Mouse (Mus musculus) regulatory T cell (primary cell): Measurements from ENCODE around the gene Gm20388.

ENCODE experiments used
- in situ Hi-C: fragments of 300-600 bp; cut with MboI, MseI; formaldehyde crosslinking; loops from one replicate; pipeline ENCODE4 v1.15.1; 2025; ENCODE audit warnings: high pct_unique_total_duplicates

Gene Gm20388

DNA sequence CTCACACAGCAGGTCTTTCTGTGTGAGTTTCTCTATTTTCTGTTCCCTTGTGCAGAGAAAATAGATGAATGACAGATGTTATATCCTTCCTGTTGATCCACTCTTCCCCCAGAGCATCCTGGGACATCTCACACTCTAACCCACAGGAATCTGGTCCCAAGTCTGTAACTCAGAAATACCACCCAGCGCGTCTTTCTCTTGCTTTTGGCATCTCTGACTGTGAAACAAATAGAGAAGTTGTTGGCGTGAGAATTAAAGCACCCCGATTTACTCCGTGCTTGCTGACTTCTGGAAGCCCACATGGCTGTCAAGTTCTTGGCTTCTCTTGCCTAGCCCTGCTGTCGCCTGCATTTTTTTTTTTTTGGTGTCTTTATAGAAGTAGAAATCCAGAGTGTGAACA lies 2867.1 kb downstream of the Gm20388 start:
- in situ Hi-C loops: no loop called here

DNA sequence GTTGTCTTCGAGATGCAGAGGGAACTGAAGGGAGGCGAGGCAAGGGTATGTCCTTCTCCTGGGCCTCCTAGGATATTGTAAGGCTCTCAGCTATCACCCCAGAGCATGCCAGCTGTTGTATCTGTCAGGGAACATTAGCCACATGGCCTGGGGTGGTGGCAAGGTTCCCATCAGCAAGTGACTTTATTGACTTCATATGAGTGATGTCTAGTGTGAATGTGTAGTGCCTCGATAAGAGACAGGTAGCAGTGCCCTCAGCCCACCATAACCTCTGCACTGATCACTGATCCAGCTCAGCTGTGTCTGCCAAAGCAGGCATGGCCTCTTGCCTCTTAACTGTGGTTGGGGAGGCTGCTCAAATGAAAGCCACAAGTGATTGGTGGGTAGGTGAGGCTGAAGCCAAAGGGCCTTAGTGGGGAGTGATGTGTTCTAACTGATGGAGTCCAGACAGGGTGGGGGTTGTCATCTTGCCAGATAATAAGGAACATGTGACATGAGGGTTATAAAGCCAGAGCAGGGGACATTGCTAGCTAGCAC lies 2868.1 kb downstream of the Gm20388 start:
- in situ Hi-C loops: no loop called here

DNA sequence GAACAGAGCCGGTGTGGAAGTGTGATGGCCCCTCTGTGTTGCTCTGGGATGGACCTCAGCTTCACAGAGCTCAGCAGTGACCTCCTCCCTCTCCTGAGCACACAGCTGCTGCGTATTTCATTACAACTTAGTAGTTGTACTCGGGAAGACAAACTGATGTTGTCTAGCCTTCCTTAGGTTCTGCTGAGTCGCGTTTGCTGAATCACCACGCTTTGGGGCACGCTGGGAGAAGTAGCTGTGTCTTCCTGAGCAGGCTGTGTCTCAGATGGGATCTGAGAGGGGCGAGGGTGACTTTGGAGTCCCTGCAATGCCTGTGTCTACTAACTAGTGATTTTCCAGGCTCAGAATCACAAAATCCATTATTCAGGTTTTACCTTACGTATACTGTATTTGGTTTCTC lies 2868.6 kb downstream of the Gm20388 start:
- in situ Hi-C loops: no loop called here

DNA sequence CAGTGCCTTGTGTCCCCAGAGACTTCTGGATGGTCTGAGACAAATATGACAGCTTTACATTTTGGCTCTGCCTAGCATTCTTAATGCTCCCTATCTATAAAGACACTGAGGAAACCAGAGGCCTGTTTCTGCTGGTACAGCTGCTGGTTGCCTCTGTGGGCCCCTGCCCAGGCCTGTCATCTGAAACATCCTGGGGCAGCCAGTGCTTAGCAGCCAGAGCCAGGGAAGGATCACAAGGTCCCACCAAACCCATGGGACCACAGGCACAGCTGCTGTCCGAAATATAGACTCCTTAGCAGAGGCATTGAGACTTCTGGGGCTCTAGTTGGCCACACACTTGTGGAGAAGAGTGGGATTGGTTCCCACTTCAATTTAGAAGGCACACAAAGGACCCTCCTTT lies 2874.1 kb downstream of the Gm20388 start:
- in situ Hi-C loops: no loop called here

DNA sequence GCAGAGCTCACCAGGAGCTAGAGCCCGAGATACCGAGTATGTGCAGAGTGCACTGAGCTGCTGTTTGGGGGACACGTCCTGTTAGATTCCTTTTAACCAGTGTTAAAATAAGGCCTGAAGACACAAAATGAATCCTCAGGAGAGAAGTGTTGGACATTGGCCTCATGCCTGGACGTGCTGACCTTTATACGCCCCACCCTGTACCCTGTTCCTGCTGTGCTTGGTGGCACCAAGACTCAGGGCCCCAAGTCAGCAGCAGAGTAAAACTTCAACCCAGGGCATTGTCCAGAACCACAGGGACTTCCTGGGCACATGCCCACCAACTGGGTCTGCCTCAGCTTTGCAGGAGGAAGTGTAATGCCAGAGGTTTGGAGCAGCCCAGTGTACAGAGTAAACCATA lies 2879.2 kb downstream of the Gm20388 start:
- in situ Hi-C loops: no loop called here

DNA sequence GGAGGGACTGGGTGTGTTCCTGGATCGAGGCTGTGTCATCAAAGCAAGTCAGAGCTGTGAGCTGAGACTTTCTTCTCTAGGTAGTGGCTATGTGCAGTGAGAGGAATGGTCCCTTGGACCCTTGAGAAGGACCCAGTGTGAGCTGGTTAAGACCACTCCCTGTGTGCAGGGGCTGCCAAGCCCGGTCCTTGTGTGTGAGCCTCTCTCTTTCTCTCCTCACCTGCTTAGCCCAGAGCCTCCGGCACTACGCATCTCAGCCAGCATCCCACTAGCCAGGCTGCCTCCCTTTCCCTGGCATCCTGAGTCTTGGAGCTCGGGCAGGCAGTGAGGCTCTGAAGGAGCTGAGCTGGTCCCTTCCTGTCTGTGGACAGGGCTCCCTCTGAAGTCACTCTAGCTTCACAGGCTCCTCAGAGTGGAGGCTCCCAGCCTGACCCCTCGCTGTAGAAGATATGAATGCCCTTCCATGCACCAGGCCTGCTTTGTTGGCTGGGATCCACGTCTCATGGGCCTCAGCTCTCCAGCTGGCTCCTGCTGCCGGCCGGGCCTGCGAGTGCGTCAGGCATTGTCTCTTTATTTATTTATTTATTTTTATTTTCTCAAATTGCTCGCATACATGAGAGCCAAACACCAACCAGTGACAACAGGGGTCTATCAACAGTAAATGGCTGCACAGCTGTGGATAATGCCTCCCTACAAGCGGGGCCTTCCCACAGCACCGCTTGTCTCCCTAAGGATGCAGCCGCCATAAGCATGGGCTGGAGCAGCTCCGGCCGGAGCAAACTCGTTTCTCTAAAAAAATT lies 2882.9 kb downstream of the Gm20388 start:
- in situ Hi-C loops: no loop called here

DNA sequence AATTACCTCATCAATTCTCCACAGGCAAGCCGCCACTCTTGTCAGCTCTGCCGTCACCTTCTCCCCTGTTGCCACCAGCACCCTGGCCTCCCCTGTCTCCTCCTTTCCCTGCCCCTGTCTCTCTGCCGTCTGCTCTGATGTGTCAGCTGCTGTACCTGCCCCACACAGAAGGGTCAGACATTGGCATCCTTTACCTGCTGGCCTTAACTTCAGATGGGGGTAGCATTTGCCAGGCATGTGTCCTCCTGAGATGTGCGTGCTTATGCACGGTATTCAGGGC lies 2883.5 kb downstream of the Gm20388 start:
- in situ Hi-C loops: no loop called here

DNA sequence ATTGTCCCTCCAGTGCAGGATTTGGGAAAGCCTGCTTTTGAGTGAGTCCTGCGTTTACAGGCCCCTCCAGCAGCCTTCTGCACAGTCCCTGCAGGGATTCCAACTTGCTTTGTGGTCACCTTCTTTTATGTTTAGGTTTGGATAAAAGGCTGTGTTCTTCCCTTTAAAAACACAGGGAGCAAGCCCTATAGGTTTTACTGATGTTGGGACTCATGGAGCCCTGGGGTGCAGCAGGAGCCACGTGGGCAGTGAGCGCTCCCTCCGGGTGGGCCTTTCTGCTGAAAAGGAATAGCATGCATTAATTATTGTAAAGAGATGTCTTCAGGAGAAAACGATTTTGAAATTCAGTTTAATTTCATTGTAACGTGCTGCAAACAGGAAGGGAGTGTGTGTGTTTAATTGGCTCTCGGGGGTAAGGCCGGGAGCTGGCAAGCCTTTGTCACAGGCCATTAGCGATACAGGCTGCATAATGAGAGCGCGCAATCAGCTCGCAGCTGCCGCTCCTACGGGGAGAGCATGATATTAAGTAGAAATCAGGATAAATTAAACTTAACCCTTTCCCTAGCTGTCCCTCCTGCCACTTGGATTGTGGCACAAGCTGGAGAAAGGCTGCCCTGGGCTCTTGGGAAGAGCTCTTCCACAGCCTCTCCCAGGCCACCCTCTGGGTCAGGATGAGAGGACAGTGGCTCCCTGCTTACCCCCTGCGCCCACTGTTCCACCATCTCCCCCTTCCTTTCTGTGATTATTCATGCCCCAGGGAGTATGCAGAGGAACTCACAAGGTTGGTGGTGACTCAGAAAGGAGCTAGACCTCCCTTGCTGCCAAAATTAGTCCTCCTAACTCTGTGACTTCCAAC lies 2893.5 kb downstream of the Gm20388 start:
- in situ Hi-C loops: no loop called here

DNA sequence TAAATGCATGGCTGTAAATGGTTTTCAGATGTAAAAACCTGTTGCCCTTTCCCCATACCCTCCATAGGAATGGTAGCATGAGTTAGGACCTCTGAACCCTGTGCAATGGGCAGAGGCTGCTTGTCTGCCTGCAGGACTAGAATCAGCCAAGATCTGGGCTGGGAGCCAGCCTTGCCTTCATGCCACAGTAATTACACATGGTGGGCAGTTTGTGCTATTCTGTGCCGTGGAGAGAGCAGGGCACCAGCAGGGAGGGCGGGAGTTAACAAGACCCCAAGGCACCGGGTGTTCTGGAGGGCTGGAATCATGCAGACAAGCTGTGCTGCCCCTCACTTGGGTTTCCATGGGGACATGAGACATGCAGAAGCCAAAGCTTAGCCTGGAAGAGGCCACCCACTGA lies 2894.7 kb downstream of the Gm20388 start:
- in situ Hi-C loops: no loop called here

DNA sequence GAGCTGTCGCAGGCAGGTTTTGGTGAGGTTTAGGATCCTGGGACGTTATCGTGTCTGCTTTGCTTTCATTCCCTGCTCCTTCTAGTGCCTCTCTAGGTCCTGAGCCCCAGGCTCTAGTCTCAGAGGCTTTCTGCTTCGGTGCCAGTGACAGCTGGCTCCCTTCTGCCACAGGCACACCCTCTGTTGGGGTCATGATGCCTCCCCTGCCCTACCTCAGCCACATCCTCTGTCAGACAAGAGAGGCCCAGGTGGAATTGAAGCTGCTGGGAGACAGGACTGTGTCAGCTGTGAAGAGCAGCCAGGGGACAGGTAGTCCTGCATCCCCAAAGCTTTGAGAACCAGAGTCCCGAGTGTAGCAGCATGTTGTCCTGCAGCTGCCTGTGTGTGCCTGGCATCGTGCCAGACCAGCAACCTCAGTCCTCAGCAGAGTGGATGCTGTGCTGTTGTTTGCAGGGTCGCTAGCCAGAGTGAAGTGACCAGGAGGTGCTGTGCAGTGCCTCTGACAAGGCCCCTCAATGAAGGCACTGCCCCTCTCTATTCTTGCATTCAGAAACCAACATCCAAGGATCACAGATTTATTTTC lies 2896.4 kb downstream of the Gm20388 start:
- in situ Hi-C loops: no loop called here

DNA sequence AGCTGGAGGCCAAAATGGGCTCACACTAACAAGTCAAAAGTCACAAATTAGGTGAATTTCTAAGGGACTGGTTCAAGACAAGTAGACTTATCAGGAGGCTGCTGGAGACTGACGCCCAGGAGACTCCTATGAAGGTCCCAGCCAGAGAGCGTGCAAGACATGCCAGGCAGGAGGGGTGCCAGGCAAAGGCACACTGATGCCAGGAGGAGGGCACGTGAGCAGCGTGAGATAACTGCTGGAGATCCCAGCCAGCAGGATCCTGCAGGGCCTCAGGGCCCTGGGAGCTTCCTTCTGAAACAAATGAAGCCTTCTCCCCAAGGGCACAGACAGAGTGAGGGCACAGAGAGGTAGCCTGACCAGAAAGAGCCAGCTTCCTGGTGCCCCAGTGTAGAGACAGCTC lies 2897.3 kb downstream of the Gm20388 start:
- in situ Hi-C loops: no loop called here

DNA sequence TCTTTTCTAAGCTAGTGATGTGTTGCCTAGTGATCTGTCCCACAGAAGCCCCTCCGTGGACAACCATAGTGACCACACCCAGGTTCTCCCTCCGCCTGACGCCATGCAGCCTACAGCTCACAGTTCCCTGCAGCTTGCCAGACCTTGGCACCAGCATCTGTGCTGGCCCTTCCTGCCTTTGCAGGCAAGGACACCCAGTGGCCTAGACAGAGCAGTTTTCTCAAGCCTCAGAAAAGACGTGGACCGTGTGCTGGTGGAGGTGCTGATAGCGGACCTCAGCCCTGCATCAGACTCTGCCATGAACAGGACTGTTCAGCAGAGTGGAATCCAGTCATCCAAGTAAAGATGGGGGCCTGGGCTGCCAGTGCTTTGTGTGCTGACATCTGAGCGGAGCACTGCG lies 2899.7 kb downstream of the Gm20388 start:
- in situ Hi-C loops: no loop called here

DNA sequence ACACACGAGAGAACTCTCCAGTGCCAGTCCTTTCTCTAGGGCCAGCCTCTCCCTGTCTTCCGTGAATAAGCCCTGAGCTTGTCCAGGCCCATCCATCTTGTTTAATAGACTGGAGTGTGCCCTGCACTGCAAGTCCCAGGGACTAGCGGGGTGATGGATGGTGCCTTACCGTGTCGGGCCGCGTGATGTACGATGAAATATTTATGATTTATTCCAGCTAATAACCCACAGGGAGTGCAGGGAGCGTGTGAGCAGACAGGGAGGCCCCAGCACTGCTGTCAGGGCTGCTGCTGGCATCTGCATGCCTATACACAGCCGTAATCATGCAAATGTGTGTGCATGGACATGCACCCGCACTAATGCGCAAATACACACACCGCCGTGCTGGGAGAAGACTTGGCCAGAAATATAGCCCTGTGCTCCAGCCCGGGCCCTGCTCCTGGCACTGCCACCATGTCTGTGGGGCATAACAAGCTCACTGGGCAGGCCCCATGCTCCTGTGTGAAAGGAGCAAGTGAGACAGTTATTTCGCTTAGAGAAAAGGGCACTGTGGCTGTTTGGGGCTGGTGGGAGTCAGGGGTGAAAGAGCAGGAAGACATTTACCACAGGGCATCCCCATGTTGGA lies 2901.3 kb downstream of the Gm20388 start:
- in situ Hi-C loops: no loop called here

DNA sequence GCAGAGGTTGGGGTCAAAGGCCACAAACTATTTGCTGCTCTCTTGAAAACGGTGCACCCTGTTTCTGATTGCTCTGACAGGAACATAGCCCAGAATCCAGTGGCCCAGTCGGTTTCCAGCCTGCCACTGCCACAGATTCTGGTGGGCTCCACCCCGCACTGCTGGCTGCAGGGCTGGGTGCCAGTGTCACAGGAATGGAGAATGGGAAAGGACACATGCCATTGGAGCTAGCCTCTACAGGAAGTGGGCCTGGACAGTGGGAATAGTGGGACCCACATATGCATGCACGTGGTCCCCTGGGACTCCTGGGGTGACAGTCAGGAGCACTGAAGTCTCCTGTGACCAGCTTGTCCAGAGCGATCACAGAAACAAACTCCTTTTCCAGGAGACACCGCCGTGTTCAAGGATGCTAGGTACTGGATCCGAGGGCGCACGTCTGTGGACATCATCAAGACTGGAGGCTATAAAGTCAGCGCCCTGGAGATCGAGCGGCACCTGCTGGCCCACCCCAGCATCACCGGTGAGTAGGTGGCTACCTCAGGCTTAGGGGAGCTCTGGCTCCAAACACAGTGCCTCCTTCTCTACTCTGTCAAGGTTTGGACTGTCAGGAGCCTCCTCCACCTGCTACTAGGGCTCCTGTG lies 2902.1 kb downstream of the Gm20388 start:
- in situ Hi-C loops: no loop called here

DNA sequence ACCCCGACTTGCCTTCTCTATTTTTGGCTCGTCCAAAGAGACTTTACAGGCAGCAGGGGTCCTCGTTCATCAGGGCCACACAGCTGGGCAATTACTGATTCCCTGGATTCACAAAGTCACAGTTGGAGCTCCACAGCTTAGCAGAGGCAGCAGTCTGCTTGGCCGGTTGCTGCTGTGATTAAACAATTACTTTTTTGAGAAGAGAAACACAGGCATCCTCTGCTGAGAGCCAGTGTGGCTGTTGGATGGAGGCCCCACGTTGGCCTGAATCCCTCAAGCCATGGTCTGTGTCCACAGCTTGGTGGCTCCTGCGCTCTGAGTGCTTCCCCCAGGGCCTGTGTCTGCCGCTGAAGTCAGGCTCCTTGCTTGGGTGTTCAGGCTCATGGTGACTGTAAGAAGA lies 2904.0 kb downstream of the Gm20388 start:
- in situ Hi-C loops: loop anchor here (5.0 kb wide), 1 partner anchor 307 kb away; no protein-coding TSS in a partner anchor

DNA sequence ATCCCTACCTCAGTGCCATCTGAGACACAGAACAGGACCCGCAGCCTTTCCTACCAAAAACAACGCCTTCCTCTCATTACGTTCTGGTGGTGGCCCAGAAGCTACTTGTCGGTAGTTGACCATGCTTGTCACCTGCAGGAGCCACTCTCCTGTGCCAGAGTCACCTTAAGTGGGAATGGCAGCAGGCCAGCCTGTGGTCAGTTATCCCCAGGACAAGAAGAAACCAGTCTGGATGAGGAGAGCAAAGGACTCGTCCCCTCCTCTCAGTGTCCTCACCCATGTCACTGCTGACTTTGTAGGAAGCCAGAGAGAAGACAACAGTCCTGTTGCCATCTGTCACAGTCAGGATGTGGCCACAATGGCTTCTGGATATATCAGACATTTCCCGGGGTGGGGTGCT lies 2906.3 kb downstream of the Gm20388 start:
- in situ Hi-C loops: loop anchor here (5.0 kb wide), 1 partner anchor 310 kb away; no protein-coding TSS in a partner anchor

DNA sequence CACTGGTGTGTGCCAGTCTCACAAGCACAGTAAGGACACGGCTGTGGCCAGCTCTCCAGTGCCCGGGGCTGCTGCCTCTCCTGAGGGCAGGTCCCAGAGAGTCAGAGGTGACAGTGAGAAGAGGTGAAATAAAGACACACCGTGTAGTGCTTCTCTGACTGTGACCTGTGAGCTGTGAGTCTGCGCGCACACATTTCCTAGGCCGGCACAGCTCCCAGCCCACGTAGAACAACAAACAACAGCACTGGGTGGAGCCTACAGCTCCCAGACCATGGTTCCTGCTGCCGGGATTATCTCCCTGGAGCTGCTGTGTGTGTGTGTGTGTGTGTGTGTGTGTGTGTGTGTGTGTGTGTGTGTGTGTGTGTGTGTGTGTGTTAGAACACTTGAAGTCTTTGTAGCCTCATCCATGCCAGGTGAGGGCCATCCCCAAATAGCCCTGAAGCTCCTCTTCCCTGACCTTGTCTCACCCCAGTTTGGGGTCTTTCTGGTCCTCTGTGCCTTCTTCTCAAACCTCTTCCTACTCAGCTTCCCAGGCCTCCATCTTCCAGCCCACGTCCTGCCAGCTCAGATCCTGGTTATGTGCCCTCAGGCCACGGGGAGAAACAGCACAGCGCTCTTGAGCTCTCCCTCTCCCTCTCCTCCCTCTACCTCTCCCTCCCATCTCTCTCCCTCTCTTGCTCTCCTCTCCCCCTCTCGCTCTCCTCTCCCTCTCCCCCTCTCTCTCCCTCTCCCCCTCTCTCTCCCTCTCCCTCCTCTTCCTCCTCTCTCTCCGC lies 2907.3 kb downstream of the Gm20388 start:
- in situ Hi-C loops: loop anchor here (5.0 kb wide), 1 partner anchor 311 kb away; no protein-coding TSS in a partner anchor

DNA sequence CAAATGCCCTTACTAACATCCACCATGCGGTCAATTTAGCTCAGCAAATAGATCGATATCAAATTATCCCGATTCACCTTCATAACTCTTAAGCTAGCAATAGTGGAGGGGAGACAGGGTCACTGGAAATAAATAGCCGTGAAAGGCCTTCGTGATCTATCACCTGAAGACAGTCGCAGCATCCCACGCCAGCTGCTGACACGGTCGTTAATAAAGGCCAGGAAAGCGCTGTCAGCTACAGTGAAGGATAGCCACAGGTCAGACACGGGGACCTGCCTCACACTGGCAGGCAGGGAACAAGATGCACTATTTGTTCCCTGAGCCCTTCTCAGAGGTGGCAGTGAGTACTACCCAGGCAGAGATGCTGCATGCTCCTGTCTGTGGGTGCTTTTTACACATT lies 2909.1 kb downstream of the Gm20388 start:
- in situ Hi-C loops: loop anchor here (5.0 kb wide), 1 partner anchor 312 kb away; no protein-coding TSS in a partner anchor

DNA sequence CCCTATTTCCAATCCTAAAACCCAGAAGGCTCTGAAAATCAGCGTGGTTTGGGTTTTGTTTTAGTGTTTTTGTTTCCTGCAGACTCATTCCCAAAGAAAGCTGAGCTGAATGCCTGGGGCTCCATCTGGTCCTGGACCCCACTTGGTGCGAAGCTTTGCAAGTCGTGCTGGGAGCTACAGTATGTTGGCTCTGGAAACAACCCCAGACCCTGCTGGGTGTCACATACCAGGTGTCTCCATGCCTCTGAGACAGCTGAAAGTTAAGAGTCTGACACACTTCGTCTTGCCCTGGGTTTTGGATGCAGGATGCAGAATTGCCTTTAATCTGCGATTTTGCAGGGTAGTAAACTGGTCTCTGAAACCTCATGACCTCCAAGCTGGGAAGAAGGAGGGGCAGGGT lies 2913.9 kb downstream of the Gm20388 start:
- in situ Hi-C loops: no loop called here

DNA sequence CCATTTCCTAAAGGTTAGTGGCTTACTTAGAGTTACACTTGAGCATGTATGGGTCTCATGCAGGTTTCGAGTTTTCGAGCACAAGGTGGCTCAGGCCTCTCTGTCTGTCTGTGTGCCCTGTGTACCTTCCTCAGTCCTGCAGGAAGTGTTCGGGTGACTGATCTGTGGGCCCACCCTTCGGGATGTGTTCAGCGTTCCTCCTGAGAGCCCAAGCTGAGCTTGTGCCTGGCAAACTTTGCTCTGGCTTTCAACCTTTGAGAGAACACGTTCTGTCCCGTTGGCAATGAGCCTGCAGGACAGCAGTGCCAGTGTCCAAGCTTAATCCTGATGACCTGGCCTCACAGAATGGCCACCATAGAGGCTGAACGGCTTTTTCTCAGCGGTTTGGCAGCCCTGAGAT lies 2914.3 kb downstream of the Gm20388 start:
- in situ Hi-C loops: loop anchor here (5.0 kb wide), 1 partner anchor 148 kb away; no protein-coding TSS in a partner anchor
